Mouse (Mus musculus) limb, embryonic 14.5 days (tissue): ENCODE results near the gene Slc12a7. TPM values are rescaled to one million over a fixed set of nuclear protein-coding genes. Genes with fewer than 3 reads are reported as not detected.
A peak's percentile ranks its signal among the peaks of the same experiment; 100 is the strongest.

ENCODE experiments used
- ATAC-seq: fragments of 200-750 bp; cut with Nextera tagmentation; 2 replicates; pipeline ENCODE4 v1.8.0; 2017; ENCODE audit warnings: low read depth, moderate number of reproducible peaks, moderate TSS enrichment; ENCODE audit not compliant: low FRiP score
- DNase-seq: peaks from one replicate; pipeline ENCODE4 v3.0.0-alpha.2; 2015; ENCODE audit warnings: low spot score
- H3K27ac ChIP-seq: fragments of 300-500 bp; sonication (generic); replicated peaks from 2 replicates; pipeline ENCODE4 v1.5.1; 2014; ENCODE audit warnings: low read depth, mild to moderate bottlenecking, low read length, moderate library complexity, mixed read lengths
- H3K27me3 ChIP-seq: fragments of 300-500 bp; sonication (generic); 2 replicates; pipeline ENCODE4 v1.6.1; 2014; ENCODE audit warnings: low read length, mixed read lengths; ENCODE audit not compliant: control insufficient read depth, insufficient read depth
- H3K36me3 ChIP-seq: fragments of 300-500 bp; sonication (generic); 2 replicates; pipeline ENCODE4 v1.6.1; 2014; ENCODE audit warnings: mild to moderate bottlenecking, low read length, moderate library complexity, mixed read lengths; ENCODE audit not compliant: control insufficient read depth, insufficient read depth
- H3K4me1 ChIP-seq: fragments of 300-500 bp; sonication (generic); 2 replicates; pipeline ENCODE4 v1.6.1; 2014; ENCODE audit warnings: antibody characterized with exemption, low read length, mixed read lengths; ENCODE audit not compliant: control insufficient read depth, insufficient read depth
- H3K4me2 ChIP-seq: fragments of 300-500 bp; sonication (generic); replicated peaks from 2 replicates; pipeline ENCODE4 v1.6.1; 2014; ENCODE audit warnings: low read depth, mild to moderate bottlenecking, low read length, moderate library complexity; ENCODE audit not compliant: severe bottlenecking
- H3K4me3 ChIP-seq: fragments of 300-500 bp; sonication (generic); replicated peaks from 2 replicates; pipeline ENCODE4 v1.5.1; 2014; ENCODE audit warnings: low read length
- H3K9ac ChIP-seq: fragments of 300-500 bp; sonication (generic); 2 replicates; pipeline ENCODE4 v1.6.1; 2014; ENCODE audit warnings: mild to moderate bottlenecking, low read depth, low read length, moderate library complexity; ENCODE audit not compliant: severe bottlenecking
- H3K9me3 ChIP-seq: fragments of 300-500 bp; sonication (generic); 2 replicates; pipeline ENCODE4 v1.6.1; 2016; ENCODE audit warnings: low read length; ENCODE audit not compliant: control insufficient read depth
- POLR2A ChIP-seq: fragments of 200-500 bp; IDR thresholded peaks from 2 replicates; pipeline ENCODE4 v1.8.0; 2012; ENCODE audit warnings: inconsistent platforms, mild to moderate bottlenecking, moderate library complexity, borderline replicate concordance; ENCODE audit not compliant: insufficient read depth, insufficient read length; ENCODE audit errors: extremely low read depth
- WGBS: fragments of 180-500 bp; shearing (Covaris S2); extraction: QIAGEN DNeasy Blood & Tissue Kit; methylation state at CpG from one replicate; pipeline ENCODE4 v1.1.7; 2014; 5-methylcytosine and 5-hydroxymethylcytosine counted together
- polyA plus RNA-seq, 2 experiments: library from polyadenylated mRNA; depleted of rRNA in 1 of 2; stranded (reverse) in 1 of 2; unstranded in 1 of 2; fragments of >200 nt; fragmentation: Nextera tagmentation in 1 of 2; extraction: Ambion mirVana in 1 of 2; gene quantifications; 2 replicates each; pipeline versions ENCODE4 v1.2.1 to v1.2.3; 2012 to 2014

Slc12a7 gene
- polyA plus RNA-seq, 2 experiments = 16.5 to 32.8 TPM

- Histone ChIP-seq H3K9ac (no peak overlapping the region), H3K4me3 (no peak overlapping the region), H3K27me3 (no peaks in the 10 kb centered on the region), H3K27ac (no peak overlapping the region), H3K9me3 (no peaks in the 10 kb centered on the region), H3K4me1 (no peaks in the 10 kb centered on the region), H3K4me2 (no peak overlapping the region), H3K36me3 (no peaks in the 10 kb centered on the region)
- ATAC-seq (peak; percentile 30; the same call in 1 of the 2 replicates), DNase-seq (peak; percentile 91)
- no peak for TF ChIP-seq POLR2A
- 0% methylated on average over 2 of the region's 2 CpGs for WGBS
These were observed 14.7 kb upstream of the Slc12a7 start for GRCm38 (mm10) chr13:73718225-73718624.

- H3K9me3 ChIP-seq = no peaks in the 10 kb centered on the region
- ATAC-seq (no peak), DNase-seq (no peak)
- no peak overlapping the region for H3K4me3 ChIP-seq
- H3K36me3 ChIP-seq = no peaks in the 10 kb centered on the region
- H3K27ac ChIP-seq = no peak overlapping the region
- no peak for TF ChIP-seq POLR2A
- H3K4me1 ChIP-seq = no peaks in the 10 kb centered on the region
- H3K4me2 ChIP-seq = no peak overlapping the region
- H3K27me3 ChIP-seq = no peaks in the 10 kb centered on the region
- 74% methylated on average over 4 of the region's 4 CpGs for WGBS
- no peak overlapping the region for H3K9ac ChIP-seq
These were observed 12.7 kb upstream of the Slc12a7 start for GRCm38 (mm10) chr13:73720241-73720640.

GRCm38 (mm10) chr13:73723081-73723668 is 9.7 kb upstream of the Slc12a7 start:
- no peaks in the 10 kb centered on the region for H3K36me3 ChIP-seq
- peak; percentile 56 for DNase-seq
- H3K4me2 ChIP-seq = no peak overlapping the region
- H3K4me3 ChIP-seq = no peak overlapping the region
- no peaks in the 10 kb centered on the region for H3K4me1 ChIP-seq
- TF ChIP-seq POLR2A = no peak
- WGBS = 34% methylated on average over 8 of the region's 8 CpGs
- H3K9ac ChIP-seq = no peak overlapping the region
- H3K9me3 ChIP-seq = no peaks in the 10 kb centered on the region
- H3K27me3 ChIP-seq = no peaks in the 10 kb centered on the region
- H3K27ac ChIP-seq = no peak overlapping the region
- ATAC-seq = no peak

- TF ChIP-seq POLR2A = no peak
- WGBS = 71% methylated on average over 5 of the region's 5 CpGs
- no peak for ATAC-seq
- Histone ChIP-seq H3K4me1 (no peaks in the 10 kb centered on the region), H3K36me3 (no peaks in the 10 kb centered on the region), H3K27me3 (no peaks in the 10 kb centered on the region), H3K4me2 (no peak overlapping the region), H3K4me3 (no peak overlapping the region), H3K27ac (no peak overlapping the region), H3K9me3 (no peaks in the 10 kb centered on the region), H3K9ac (no peak overlapping the region)
- no peak for DNase-seq
These were observed 7.6 kb upstream of the Slc12a7 start for GRCm38 (mm10) chr13:73725315-73725714.

- Histone ChIP-seq H3K4me2 (no peak overlapping the region), H3K27me3 (no peaks in the 10 kb centered on the region), H3K27ac (no peak overlapping the region), H3K9me3 (no peaks in the 10 kb centered on the region), H3K9ac (no peak overlapping the region), H3K4me3 (no peak overlapping the region), H3K36me3 (no peaks in the 10 kb centered on the region), H3K4me1 (peaks cover 4% of the 10 kb centered on the region; the same call in 1 of the 2 replicates)
- WGBS = 41% methylated on average over 2 of the region's 2 CpGs
- TF ChIP-seq POLR2A = no peak
- no peak for ATAC-seq
- DNase-seq = no peak
These were observed 5.3 kb upstream of the Slc12a7 start for GRCm38 (mm10) chr13:73727621-73728025.
